Mouse (Mus musculus): Measurements from ENCODE around the gene Otulin.

Otulin gene

GRCm38 (mm10) chr15:27618778-27619533, 11.5 kb downstream of the Otulin start:
- intact Hi-C loops (cut with DNase I), result no loop called here

GRCm38 (mm10) chr15:27617227-27617626, 13.3 kb downstream of the Otulin start:
- intact Hi-C loops (cut with DNase I), result no loop called here

GRCm38 (mm10) chr15:27616159-27616558, 14.3 kb downstream of the Otulin start:
- intact Hi-C loops (cut with DNase I), result no loop called here

- intact Hi-C loops (cut with DNase I), result no loop called here
Measured at GRCm38 (mm10) chr15:27613255-27613654, 17.2 kb downstream of the Otulin start.

- intact Hi-C loops (cut with DNase I), result no loop called here
Measured at GRCm38 (mm10) chr15:27612533-27613221, 17.8 kb downstream of the Otulin start.

GRCm38 (mm10) chr15:27609554-27609953, 20.9 kb downstream of the Otulin start:
- intact Hi-C loops (cut with DNase I), result no loop called here

- intact Hi-C loops (cut with DNase I), result no loop called here
Measured at GRCm38 (mm10) chr15:27605252-27605651, 25.2 kb downstream of the Otulin start.

- intact Hi-C loops (cut with DNase I), result no loop called here
Measured at GRCm38 (mm10) chr15:27604558-27604957, 25.9 kb downstream of the Otulin start.

- intact Hi-C loops (cut with DNase I), result no loop called here
Measured at GRCm38 (mm10) chr15:27600524-27600923, 30.0 kb downstream of the Otulin start.

GRCm38 (mm10) chr15:27598786-27599385, 31.6 kb downstream of the Otulin start:
- intact Hi-C loops (cut with DNase I), result no loop called here

GRCm38 (mm10) chr15:27597516-27597915, 33.0 kb downstream of the Otulin start:
- intact Hi-C loops (cut with DNase I), result no loop called here

GRCm38 (mm10) chr15:27596463-27597140, 33.9 kb downstream of the Otulin start:
- intact Hi-C loops (cut with DNase I), result no loop called here

- intact Hi-C loops (cut with DNase I), result no loop called here
Measured at GRCm38 (mm10) chr15:27595560-27595959, 34.9 kb downstream of the Otulin start.

- intact Hi-C loops (cut with DNase I), result no loop called here
Measured at GRCm38 (mm10) chr15:27594973-27595372, 35.5 kb downstream of the Otulin start.

- intact Hi-C loops (cut with DNase I), result no loop called here
Measured at GRCm38 (mm10) chr15:27593717-27594116, 36.8 kb downstream of the Otulin start.

GRCm38 (mm10) chr15:27592620-27593320, 37.7 kb downstream of the Otulin start:
- intact Hi-C loops (cut with DNase I), result no loop called here

- intact Hi-C loops (cut with DNase I), result no loop called here
Measured at GRCm38 (mm10) chr15:27590812-27591211, 39.7 kb downstream of the Otulin start.

- intact Hi-C loops (cut with DNase I), result no loop called here
Measured at GRCm38 (mm10) chr15:27588087-27588826, 42.2 kb downstream of the Otulin start.

- intact Hi-C loops (cut with DNase I), result no loop called here
Measured at GRCm38 (mm10) chr15:27586093-27586480, 44.4 kb downstream of the Otulin start.

GRCm38 (mm10) chr15:27585466-27586092, 44.9 kb downstream of the Otulin start:
- intact Hi-C loops (cut with DNase I), result no loop called here
